Mouse (Mus musculus) liver, adult 2 months (tissue): Measurements from ENCODE around the gene Tmc4.

Experiments
- CTCF ChIP-seq: fragments of 200-500 bp; IDR thresholded peaks from 2 replicates; pipeline ENCODE4 v1.5.1; 2011; ENCODE audit warnings: low read depth, low read length, control low read depth
- POLR2A ChIP-seq: fragments of 200-500 bp; IDR thresholded peaks from 2 replicates; pipeline ENCODE4 v1.6.1; 2011; ENCODE audit warnings: low read length, control low read depth; ENCODE audit not compliant: insufficient read depth; ENCODE audit errors: extremely low read depth

DNA sequence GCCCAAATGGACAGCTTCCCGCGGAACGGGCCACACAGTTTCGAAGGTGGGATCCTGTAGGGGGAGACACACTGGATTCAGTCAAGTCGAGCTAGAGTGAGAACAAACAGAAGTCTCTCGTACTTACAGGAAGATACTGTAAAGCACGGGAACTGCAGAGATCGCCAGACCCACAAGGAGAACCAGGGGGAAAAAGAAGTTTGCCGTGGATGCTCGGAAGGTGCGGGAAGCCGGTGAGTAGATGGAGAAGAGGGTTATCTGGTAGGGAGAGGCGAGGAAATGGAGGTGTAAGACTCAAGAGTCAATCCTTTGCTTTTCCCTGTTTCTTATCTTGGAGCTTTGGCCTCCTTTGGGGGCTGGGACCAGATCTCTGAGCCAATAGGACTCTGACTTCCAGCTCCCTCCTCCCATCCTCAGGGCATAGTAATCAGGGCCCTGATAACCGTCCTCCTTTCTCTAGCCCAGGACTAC lies 10.4 kb downstream of the Tmc4 start:
- no peak for TF ChIP-seq POLR2A
- TF ChIP-seq CTCF: no peak
